Mouse (Mus musculus) stomach, embryonic 15.5 days (tissue): Measurements from ENCODE around the gene Pex5. TPM values are rescaled to one million over a fixed set of nuclear protein-coding genes. Genes with fewer than 3 reads are reported as not detected.
A peak's percentile ranks its signal among the peaks of the same experiment; 100 is the strongest.

Source experiments
- ATAC-seq: fragments of 200-750 bp; cut with Nextera tagmentation; 2 replicates; pipeline ENCODE4 v1.8.0; 2017; ENCODE audit warnings: low read depth, moderate number of reproducible peaks, moderate TSS enrichment; ENCODE audit not compliant: insufficient read depth, low FRiP score
- H3K27ac ChIP-seq: fragments of 300-500 bp; sonication (generic); 2 replicates; pipeline ENCODE4 v1.5.1; 2015; ENCODE audit warnings: mild to moderate bottlenecking, inconsistent platforms
- H3K27me3 ChIP-seq: fragments of 300-500 bp; sonication (generic); replicated peaks from 2 replicates; pipeline ENCODE4 v1.6.1; 2015; ENCODE audit warnings: inconsistent platforms
- H3K36me3 ChIP-seq: fragments of 300-500 bp; sonication (generic); 2 replicates; pipeline ENCODE4 v1.6.1; 2015; ENCODE audit warnings: inconsistent platforms
- H3K4me1 ChIP-seq: fragments of 300-500 bp; sonication (generic); 2 replicates; pipeline ENCODE4 v1.6.1; 2015; ENCODE audit warnings: inconsistent platforms
- H3K4me2 ChIP-seq: fragments of 300-500 bp; sonication (generic); 2 replicates; pipeline ENCODE4 v1.6.1; 2015; ENCODE audit warnings: mild to moderate bottlenecking, inconsistent platforms
- H3K4me3 ChIP-seq: fragments of 300-500 bp; sonication (generic); replicated peaks from 2 replicates; pipeline ENCODE4 v1.5.1; 2015; ENCODE audit warnings: inconsistent platforms
- H3K9ac ChIP-seq: fragments of 300-500 bp; sonication (generic); 2 replicates; pipeline ENCODE4 v1.6.1; 2015; ENCODE audit warnings: inconsistent platforms
- H3K9me3 ChIP-seq: fragments of 300-500 bp; sonication (generic); 2 replicates; pipeline ENCODE4 v1.6.1; 2016; ENCODE audit warnings: inconsistent platforms
- WGBS: fragments of 180-500 bp; shearing (Covaris S2); methylation state at CpG from one replicate; pipeline ENCODE4 v1.1.7; 2015; 5-methylcytosine and 5-hydroxymethylcytosine counted together
- polyA plus RNA-seq: library from polyadenylated mRNA; unstranded; fragments of >200 nt; fragmentation: Nextera tagmentation; extraction: Ambion mirVana; gene quantifications from 2 replicates; pipeline ENCODE4 v1.2.1, GENCODE M21; 2015

Gene Pex5
- 39.8 and 40.6 TPM in 2 replicates for polyA plus RNA-seq

DNA sequence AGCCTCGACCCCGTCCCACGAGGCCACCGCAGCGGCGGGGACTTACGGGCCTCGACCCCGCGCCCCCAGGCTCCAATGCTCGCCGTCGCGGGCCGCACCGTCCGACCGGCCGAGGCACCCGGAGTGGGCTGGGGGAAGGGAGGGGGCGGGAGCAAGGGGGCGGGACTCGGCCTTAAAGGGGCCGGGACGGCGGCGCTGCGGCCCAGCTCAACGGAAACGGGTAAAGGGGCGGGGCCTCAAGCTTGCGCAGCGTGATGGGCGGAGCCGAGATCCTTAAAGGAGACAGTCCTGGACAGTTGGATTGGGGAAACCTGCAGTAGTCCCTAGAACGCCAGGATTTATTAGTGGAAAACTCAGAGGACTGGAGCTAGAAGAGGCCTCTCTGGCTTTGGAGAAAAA is at the start of gene Pex5:
TSS of gene Pex5 (minus strand) at position 141 of the 399 bp plus-strand sequence.
- Histone ChIP-seq H3K9me3 (no peaks in the 10 kb centered on the region), H3K27ac (peak within 1 kb of the TSS; percentile 85), H3K27me3 (no peaks in the 10 kb centered on the region), H3K4me2 (peak within 1 kb of the TSS; percentile 70), H3K9ac (peak within 1 kb of the TSS; percentile 85), H3K4me1 (no peaks in the 10 kb centered on the region), H3K4me3 (peak within 1 kb of the TSS; percentile 88), H3K36me3 (peaks cover 10% of the 10 kb centered on the region; the same call in 1 of the 2 replicates)
- WGBS = 0% methylated on average over 33 of the region's 36 CpGs
- peak; percentile 94 for ATAC-seq

DNA sequence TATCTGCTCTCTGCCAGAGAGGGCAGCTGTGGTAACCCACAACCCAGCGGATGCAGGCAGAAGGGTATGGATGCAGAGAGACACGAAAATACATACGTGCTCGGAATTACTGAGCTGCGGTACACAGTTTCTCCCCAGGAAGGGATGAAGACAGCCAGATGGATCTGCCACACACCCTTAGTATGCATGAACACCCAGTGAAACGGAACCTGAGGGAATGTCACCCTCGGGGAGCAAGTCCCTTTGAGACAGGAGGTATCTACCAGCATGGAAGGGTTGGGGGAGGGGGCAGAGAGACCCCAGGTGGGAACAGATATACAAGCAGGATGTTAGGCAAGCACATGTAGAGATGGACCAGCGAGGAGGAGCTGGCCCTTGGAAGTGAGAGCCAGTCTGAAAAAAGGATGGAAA is 49.0 kb upstream of the Pex5 start:
- WGBS = 20% methylated on average over 8 of the region's 8 CpGs

DNA sequence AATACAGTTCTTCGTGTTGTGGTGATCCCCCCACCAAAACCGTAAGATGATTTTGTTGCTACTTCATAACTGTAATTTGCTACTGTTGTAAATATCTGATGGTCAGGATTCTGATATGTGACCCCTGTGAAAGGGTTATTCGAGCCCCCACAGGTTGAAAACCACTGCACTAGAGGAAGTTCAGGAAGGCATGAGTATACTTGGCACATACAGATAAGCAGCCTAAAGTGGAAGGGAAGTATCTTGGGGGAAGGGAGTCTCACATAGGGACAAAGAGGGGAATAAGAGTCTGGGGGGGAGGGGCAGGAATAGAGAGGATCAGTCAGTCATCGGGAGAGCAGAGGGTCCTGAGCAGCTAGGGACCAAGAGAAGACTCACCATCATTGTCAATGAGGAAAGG is 44.5 kb upstream of the Pex5 start:
- WGBS = 78% methylated on average over 4 of the region's 4 CpGs
- Histone ChIP-seq H3K27ac (no peak overlapping the region), H3K4me2 (no peak overlapping the region), H3K4me3 (no peak overlapping the region), H3K4me1 (no peaks in the 10 kb centered on the region), H3K9ac (no peak overlapping the region), H3K9me3 (no peaks in the 10 kb centered on the region), H3K27me3 (no peaks in the 10 kb centered on the region), H3K36me3 (no peaks in the 10 kb centered on the region)
- ATAC-seq = no peak

More for the DNA sequence above, 49.0 kb upstream of the Pex5 start:
- Histone ChIP-seq H3K9ac (no peak overlapping the region), H3K4me1 (0 out of 2 replicates have a peak, but pooled peaks cover 2% of the 10 kb centered on the region), H3K27ac (no peak overlapping the region), H3K4me3 (peak overlapping the region; percentile 43), H3K4me2 (peak overlapping the region; percentile 78), H3K36me3 (no peaks in the 10 kb centered on the region), H3K27me3 (no peaks in the 10 kb centered on the region), H3K9me3 (no peaks in the 10 kb centered on the region)
- no peak for ATAC-seq

DNA sequence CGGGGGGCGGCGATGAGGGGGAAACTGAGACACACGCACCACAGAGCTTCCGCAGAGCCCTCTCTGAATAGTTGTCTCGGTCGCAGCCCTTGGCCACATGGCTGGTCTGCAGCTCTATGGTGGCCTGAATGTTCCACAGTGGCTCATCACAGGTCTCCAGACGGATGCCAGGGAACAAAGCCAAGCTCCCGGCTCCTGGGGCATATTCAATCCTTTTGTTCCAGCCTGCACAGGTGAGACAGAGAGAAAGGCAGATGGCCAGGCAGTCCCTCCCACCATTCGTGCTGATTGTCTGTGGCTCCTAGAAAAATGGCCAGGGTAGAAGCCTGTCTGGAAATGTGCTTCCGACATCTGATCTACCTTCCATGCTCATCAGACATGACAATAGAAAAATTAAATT is 43.6 kb upstream of the Pex5 start:
- Histone ChIP-seq H3K4me3 (no peak overlapping the region), H3K27me3 (no peaks in the 10 kb centered on the region), H3K36me3 (no peaks in the 10 kb centered on the region), H3K9me3 (no peaks in the 10 kb centered on the region), H3K4me1 (no peaks in the 10 kb centered on the region), H3K9ac (no peak overlapping the region), H3K27ac (no peak overlapping the region), H3K4me2 (no peak overlapping the region)
- no peak for ATAC-seq
- 88% methylated on average over 11 of the region's 11 CpGs for WGBS

DNA sequence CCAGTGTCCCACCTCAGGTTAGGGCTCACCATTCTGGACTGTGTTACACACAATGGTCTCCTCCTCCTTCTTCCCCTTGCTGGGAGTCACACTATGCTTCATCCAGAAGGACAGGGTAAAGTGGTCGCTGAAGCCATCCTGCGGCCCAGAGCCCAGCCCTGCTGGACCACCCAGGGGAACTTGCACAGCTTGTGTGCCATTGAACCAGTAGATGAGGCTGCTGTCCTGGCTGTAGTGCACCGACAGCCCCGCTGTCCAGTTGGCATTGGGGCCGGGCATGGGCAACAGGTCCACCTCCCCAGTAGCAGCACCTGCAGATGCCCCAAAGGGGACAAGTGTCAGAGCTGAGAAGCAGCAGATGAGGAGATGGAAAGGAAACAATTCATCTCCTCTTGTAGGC is 43.0 kb upstream of the Pex5 start:
- no peak overlapping the region for H3K9ac ChIP-seq
- no peaks in the 10 kb centered on the region for H3K9me3 ChIP-seq
- H3K4me1 ChIP-seq = no peaks in the 10 kb centered on the region
- H3K4me3 ChIP-seq = no peak overlapping the region
- H3K4me2 ChIP-seq = no peak overlapping the region
- WGBS = 89% methylated on average over 5 of the region's 5 CpGs
- no peaks in the 10 kb centered on the region for H3K27me3 ChIP-seq
- H3K27ac ChIP-seq = no peak overlapping the region
- H3K36me3 ChIP-seq = no peaks in the 10 kb centered on the region
- ATAC-seq = no peak

DNA sequence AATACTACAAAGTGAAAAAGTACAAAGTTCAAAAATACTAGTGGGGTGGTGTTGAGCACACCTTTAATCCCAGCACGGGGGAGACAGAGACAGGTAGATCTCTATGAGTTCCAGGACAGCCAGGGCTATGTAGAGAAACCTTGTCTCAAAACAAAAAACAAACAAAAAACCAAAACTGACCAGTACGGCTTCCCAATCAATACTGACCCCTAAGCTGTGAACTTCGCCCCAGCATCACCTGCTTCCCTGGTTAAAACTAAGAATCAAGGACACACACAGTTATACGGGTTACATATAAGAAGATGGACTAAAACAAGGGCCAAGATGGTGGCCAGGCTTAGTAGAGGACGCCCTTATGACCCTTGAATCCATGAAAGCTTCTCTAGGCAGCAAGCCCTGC is 41.4 kb upstream of the Pex5 start:
- no peak for ATAC-seq
- H3K9ac ChIP-seq = no peak overlapping the region
- WGBS = 88% methylated on average over 5 of the region's 5 CpGs

DNA sequence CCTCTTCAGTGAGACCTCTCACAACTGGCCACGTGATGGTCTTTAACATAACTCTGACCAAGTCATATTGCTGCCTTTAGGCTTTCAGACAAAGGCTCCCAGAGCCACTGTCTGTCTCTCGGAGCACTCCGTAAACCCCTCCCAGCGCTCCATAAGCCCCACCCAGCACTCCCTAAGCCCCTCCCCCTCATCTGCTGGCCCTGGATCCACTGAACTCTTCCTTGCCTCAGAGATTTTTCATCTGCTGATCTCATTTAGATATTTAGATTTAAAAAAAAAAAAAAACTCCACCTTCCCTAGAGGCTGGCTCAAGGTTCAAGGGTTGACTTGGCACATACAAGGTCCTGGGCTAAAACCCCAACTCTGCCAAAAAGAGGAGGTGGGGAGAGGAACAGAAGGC is 38.9 kb upstream of the Pex5 start:
- Histone ChIP-seq H3K4me1 (no peaks in the 10 kb centered on the region), H3K9ac (no peak overlapping the region), H3K4me2 (no peak overlapping the region), H3K27me3 (no peaks in the 10 kb centered on the region), H3K9me3 (no peaks in the 10 kb centered on the region), H3K27ac (no peak overlapping the region), H3K36me3 (no peaks in the 10 kb centered on the region), H3K4me3 (no peak overlapping the region)
- 58% methylated on average over 4 of the region's 4 CpGs for WGBS
- ATAC-seq = no peak

More for the DNA sequence above, 41.4 kb upstream of the Pex5 start:
- Histone ChIP-seq H3K4me3 (no peak overlapping the region), H3K27ac (no peak overlapping the region), H3K36me3 (no peaks in the 10 kb centered on the region), H3K9me3 (no peaks in the 10 kb centered on the region), H3K4me1 (no peaks in the 10 kb centered on the region), H3K27me3 (no peaks in the 10 kb centered on the region), H3K4me2 (no peak overlapping the region)

DNA sequence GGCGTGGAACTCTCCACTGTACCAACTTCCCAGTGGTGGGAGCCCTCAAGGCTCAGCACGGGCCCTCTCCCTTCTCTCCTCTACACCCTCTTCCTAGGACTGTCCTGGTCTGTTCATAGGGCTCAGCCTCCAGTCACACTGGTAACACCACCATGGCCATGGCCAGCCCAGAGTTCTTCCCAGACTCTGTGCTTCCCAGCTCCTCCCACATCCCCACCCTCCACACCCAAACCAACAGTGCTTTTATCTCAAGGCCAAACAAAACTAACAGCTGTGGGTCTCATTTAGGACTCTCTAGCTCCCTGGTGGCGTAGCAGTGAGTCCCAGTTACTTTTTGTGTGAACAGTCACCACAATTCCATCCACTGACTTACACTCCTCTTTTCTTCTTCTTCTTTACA is 37.1 kb upstream of the Pex5 start:
- Histone ChIP-seq H3K36me3 (no peaks in the 10 kb centered on the region), H3K4me1 (no peaks in the 10 kb centered on the region), H3K4me2 (no peak overlapping the region), H3K9ac (no peak overlapping the region), H3K9me3 (no peaks in the 10 kb centered on the region), H3K27me3 (no peaks in the 10 kb centered on the region), H3K4me3 (no peak overlapping the region), H3K27ac (no peak overlapping the region; the same call in 1 of the 2 replicates)
- 65% methylated on average over 3 of the region's 3 CpGs for WGBS
- peak; percentile 67 for ATAC-seq

DNA sequence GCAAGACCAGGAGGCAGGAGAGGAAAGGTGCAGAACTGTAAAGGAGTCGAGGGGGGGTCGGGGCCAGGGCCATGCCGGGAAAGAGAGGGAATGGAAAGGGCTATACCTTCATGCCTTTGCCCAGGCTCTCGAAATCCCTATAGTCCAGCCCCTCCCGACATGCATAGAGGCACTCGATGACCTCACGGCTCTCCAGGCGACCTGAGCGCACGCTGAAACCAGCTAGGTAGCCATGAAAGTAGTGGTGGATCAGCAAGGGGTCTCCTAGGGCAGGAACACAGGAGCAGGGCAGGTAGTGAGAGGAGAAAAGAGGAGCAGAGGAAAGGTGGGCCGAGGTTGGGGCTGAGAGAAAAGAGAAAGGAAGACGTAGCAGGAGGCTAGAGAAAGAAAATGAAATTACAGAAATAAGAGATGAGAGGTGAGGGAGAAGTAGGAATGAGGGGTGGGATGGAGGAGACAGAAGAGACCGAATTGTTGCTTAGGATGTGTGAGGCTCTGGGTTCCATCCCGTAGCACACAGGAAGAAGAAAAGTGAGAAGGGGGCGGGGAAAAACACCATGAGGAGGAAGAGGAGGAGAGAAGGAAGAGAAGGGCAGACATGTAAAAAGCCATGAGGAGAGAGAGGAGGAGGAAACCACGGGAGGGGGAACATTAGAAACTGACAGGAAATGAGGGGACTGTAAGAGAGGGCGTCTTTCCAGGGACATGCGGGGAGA is 35.0 kb upstream of the Pex5 start:
- Histone ChIP-seq H3K4me3 (no peak overlapping the region), H3K4me2 (no peak overlapping the region), H3K27me3 (no peaks in the 10 kb centered on the region), H3K36me3 (no peaks in the 10 kb centered on the region), H3K9ac (no peak overlapping the region), H3K4me1 (no peaks in the 10 kb centered on the region), H3K27ac (no peak overlapping the region), H3K9me3 (no peaks in the 10 kb centered on the region)
- WGBS = 83% methylated on average over 18 of the region's 18 CpGs
- ATAC-seq = no peak

DNA sequence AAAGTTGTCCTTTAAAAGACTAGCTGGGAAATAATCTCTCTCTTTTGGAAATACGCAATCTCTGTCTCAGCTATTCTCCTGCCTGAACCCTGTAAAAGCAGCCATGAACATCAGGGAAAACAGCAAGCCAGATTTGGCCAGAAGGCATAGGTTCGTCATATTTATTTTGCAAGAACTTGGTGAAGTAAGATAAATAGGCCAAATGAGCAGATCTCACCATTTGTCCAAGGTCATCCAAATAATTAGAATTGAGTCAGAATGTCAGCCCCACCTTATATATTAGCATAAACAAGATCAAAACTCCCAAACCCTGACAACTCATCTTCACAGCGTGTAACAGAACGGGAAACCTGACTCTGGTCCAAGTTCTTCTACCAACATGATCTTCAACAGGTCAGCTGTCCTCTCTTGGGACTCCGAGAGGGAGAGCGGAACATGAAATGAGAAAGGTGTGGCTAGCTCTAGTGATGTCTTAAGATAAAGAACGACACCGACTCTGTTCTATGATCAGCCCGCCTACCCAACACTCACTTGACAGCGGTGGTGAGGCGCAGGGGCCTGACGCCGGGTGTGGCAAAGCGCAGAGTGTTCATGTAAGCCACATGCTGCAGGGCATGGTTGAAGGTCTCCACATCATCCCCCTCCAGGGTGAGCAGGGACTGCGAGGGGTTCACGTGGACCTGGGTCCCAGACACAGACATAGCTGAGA is 34.2 kb upstream of the Pex5 start:
- no peak for ATAC-seq
- 87% methylated on average over 16 of the region's 16 CpGs for whole genome bisulfite sequencing

DNA sequence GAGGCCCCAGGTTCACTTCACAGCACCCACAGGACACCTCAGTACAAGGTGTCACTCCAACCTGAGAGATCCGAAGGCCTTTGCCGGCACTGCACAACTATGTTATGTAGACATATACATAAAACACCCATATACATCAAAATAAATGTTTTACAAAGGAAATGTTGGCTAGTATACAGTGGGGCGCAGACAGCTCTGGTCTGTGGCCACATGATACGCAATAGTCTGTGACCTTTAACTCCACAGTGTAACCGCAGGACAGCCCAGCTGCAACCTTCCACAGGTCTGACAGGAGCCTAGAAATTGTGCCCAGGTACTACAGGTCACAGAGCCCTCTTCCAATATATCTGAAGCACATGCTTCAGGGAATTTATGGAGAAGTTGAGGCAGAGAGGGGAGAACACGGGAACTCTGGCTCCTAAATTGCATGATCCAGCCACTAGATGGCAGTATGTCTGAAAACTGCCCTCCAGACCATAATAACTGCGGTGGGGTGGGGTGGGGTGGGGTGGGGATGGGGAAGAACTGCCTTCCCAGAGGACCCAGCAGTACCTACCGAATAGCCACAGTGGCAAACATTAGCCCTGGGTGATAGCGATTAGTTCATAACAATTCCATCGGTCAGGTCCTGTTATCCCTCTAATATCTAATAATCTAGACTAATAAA is 33.5 kb upstream of the Pex5 start:
- Histone ChIP-seq H3K27me3 (no peaks in the 10 kb centered on the region), H3K4me3 (no peak overlapping the region), H3K27ac (no peak overlapping the region), H3K4me1 (no peaks in the 10 kb centered on the region), H3K36me3 (no peaks in the 10 kb centered on the region), H3K9ac (no peak overlapping the region), H3K4me2 (no peak overlapping the region), H3K9me3 (no peaks in the 10 kb centered on the region)
- WGBS = 72% methylated on average over 10 of the region's 10 CpGs
- no peak for ATAC-seq

More for the DNA sequence above, 34.2 kb upstream of the Pex5 start:
- Histone ChIP-seq H3K27ac (no peak overlapping the region), H3K4me2 (no peak overlapping the region), H3K27me3 (no peaks in the 10 kb centered on the region), H3K4me1 (no peaks in the 10 kb centered on the region), H3K9me3 (no peaks in the 10 kb centered on the region), H3K9ac (no peak overlapping the region), H3K36me3 (no peaks in the 10 kb centered on the region), H3K4me3 (no peak overlapping the region)

DNA sequence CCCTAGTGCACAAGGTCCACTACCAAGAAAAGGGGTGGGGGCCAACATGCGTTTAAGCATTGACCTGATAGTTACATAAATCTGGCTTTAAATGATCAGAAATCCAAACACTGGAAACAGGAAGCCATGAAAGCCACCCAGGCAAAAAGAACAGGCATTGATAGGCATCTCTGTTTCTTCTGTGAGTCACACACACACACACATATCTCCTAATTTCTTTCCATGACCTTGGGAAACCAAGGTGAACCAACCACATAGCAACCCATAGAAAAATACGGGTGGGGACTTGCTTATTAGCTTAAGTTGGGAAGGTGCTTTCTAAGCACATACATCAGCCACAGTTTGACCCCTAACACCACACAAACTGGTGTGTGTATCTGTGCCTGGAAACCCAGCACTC is 32.5 kb upstream of the Pex5 start:
- H3K4me2 ChIP-seq = no peak overlapping the region
- H3K27ac ChIP-seq = no peak overlapping the region
- H3K4me1 ChIP-seq = no peaks in the 10 kb centered on the region
- H3K9ac ChIP-seq = no peak overlapping the region
- 63% methylated on average over 2 of the region's 2 CpGs for WGBS
- no peak for ATAC-seq
- no peaks in the 10 kb centered on the region for H3K36me3 ChIP-seq
- H3K27me3 ChIP-seq = no peaks in the 10 kb centered on the region
- H3K9me3 ChIP-seq = no peaks in the 10 kb centered on the region
- no peak overlapping the region for H3K4me3 ChIP-seq
